Mouse (Mus musculus): ENCODE measurements around the gene Cry2.
A peak's percentile ranks its signal among the peaks of the same experiment; 100 is the strongest.
"Not testable (repeated sequence)": the region's sequence is repeated elsewhere in the genome, so short reads cannot be mapped to it uniquely, and the experiment has no call there.

Gene Cry2

GRCm38 (mm10) chr2:92433578-92434374, at the start of gene Cry2:
Cry2 (minus strand) TSS chr2:92434043.
- DNase-seq: peak; percentile 99

- DNase-seq: no peak
These were observed 49.7 kb upstream of the Cry2 start for GRCm38 (mm10) chr2:92483505-92483904.

DNA sequence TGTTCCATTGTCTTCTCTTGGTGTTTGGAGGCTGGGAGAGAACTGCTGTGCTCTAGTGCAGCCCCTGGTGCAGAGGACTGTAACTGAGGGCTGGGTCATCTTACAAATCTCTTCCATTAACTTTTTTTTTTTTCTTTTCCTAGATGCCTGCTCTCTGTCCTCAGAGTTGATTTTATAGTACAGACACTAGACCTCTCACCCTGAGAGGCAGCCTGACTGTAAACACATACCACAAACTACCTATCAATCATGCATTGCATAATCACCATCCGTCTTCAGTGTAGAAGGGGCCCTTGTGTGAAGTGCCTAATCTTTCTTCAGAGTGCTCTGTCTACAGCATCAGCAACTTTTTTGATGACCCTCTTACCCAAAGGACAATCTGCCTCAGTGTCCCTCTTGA, 48.7 kb upstream of the Cry2 start:
- no peak for DNase-seq

DNA sequence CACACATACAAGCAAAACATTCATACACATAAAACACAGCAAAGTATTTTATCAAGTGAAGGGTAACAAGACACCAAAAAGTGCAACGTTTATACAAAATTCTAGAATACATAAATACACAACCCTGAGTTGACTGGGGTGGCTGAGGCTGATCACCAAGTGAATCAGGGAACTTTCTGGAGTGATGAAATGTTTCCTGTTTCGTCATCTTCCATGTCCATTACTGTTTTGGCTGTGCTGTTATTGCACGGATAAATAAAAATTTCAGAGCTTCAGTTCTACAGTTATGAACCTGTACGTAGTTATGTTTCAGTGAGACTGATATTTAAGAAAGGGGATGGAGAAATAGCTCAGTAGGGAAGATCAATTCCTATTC, 44.5 kb upstream of the Cry2 start:
- no peak for DNase-seq

DNA sequence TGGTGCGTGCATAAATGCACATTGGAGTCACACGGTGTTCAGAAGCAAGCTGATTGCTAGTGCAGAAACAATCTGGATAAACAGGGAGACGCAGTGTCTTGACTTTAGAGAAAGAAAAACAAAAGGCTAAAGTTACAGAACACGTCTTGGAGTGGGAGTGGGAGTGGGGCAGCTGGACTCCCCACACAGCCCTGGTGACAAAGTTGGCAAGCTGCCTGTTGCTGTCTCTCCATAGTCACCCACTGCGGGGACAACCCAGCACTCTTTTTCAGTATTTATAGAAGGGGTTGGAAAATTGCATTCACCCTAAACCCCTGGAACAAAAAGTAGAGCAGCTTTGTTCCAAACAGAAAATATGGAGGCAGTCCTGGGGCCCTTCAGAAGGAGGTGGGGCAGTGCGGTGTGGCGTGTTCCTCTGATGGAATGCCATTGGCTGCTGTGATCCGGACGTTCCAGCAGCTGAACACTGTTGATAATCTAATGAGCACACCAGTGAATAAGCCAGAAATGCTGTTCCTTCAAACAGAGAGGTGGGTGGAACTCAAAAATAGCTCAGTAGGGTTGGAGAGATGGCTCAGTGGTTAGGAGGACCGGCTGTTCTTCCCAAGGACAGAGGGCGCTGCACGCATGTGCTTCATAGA, 43.9 kb upstream of the Cry2 start:
- peak; percentile 41 to 58 for DNase-seq

- DNase-seq: not testable (repeated sequence)
These were observed 42.7 kb upstream of the Cry2 start for GRCm38 (mm10) chr2:92476580-92476979.

DNA sequence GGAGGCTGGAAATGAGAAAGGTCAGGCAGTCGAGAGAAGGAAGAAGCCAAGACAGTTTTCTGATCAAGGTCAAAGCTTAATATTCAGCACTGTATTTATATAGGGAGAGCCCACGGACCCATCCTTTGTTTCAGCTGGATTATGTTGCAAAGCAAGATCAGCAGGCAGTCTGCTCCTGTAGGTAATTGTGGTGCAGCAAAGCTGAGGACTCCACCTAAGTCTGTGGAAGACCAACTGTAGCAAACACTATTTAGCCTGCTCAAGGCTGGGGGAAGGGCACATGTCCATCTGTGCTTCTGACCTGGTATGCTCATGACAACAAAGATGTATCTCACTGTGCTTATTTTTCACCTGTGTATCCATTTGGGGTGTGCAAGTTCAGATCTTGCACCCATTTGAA, 41.9 kb upstream of the Cry2 start:
- DNase-seq: no peak

GRCm38 (mm10) chr2:92474920-92475319, 41.1 kb upstream of the Cry2 start:
- DNase-seq: no peak

DNA sequence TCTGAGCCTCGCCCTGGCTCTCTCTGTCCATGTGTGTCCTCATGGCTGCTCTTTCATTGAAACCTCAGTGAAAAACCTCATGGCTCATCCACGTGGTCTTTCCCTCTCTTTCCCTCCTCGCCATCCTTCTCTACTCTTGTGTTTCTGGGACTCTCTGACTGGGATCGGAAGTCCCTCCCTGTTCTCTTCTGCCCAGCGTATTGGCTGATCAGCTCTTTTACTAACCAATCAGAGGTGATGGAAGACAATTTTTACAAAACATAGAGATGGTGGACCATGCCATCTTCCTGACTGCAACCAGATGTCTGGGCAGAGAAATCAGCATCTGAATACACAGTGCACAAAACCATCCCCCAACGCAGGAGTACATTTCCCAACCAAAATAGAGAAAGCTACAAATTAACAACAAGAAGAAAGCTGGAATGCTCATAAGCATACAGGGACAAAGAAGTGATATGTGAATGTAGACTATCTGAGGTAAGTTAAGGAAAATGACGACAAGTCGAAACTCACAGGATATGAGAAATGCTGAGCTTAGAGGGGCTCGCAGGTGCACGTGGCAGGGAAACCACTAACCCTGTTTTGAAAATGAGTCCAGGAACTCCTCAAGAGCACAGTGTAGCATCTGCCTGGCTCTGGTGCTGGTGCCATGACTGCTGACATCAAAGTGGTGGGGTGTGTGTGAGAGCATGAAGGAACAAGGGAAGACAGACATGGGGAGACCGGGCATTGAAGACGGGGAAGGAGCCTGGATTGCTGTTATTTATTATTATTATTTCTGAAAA, 38.2 kb upstream of the Cry2 start:
- no peak for DNase-seq

DNA sequence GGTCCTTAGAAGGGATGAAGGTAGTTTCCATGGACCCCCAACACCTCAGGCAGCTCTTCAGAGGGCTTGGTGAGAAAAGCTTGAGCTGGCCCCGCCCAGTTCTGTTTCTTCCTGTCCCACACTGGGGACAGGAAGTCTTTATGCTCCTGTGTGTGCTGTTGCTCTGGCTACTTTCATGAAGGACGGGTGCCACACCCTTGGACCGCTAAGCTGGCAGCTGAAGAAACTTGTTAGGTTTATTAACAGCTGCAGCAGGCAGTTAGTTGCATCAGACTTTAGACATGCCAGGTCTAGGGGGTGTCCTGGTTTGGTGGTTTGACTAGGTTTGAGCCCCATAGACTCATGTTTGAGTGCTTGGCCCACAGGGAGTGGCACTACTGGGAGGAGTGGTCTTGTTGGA, 30.8 kb upstream of the Cry2 start:
- no peak for DNase-seq

DNA sequence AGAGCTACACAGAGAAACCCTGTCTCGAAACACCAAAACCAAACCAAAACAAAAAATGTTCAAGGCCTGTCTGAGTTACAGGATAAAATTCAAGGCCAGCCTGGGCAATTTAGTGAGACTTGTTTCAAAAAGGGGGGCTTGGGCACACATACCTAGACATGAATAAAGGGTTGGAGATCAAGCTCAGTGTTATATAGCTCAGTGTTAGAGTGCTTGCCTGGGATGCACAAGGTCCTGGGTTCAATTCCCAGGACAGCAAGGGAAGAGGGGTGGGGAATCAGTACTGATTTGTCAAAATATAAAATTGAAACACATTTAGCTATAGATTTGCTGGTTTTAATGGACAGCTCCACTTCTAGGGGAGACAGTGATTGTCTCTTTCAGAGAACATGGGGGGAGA, 27.4 kb upstream of the Cry2 start:
- DNase-seq: no peak

- DNase-seq: peak; percentile 34 to 58
These were observed 26.3 kb upstream of the Cry2 start, which contains the start of gene Slc35c1 for GRCm38 (mm10) chr2:92459921-92460707. Slc35c1 (minus strand) TSS chr2:92460538.

DNA sequence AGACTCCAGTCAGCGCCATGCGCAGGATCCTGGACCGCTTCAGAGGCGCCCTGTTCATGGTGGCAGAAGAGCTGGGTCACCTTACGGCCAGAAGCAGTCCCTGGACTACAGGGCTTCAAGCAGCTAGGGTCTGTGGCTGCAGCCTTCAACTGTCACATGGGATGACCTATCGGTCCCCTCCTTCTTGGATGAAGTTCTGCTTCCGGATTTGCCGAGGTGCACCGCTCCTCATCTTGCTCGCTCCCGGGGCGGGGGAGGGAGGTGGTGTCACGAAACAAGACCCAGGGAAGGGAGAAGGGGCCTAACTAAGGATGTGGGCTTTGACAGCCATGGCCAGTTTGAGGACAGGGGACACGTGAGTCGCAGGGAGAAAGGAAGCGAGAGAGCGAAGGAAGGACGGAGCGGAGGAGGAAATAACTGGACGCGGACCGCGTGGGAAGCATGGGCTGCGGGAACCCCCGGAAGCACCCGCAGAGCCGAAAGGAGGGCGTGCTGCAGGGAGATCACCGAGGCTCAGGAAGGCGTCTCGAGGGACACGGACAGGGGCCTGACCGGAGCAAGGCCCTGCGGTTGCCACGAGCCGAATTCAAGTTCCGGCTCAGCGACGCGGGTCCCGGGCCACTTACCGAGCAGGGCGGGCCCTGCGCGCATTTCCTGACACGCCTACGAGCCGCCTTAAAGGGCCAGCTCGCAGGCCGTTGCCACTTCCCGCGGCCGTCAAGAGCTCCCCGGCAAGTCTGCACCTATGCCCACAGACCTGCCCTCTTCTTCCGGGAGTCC, 25.5 kb upstream of the Cry2 start:
- DNase-seq: peak; percentile 82 to 90

DNA sequence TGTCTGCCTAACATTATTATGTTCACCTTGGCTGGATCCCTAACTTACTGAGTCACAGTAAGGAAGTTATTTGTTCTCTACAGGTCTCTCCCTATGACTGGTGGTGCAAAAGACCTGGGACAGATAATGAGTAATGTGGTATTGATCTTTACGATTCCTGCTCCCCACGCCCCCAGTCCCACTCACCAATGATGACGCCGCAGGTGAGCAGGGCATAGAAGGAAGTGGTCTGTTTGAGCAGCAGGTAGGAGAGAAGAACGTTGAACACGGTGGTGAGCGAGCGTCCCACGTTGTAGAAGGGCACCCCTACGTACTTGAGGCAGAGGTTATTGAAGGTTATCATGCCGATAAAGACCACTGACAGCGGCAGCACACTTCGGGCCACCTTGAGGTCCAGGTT, 24.6 kb upstream of the Cry2 start:
- DNase-seq: no peak

- DNase-seq: no peak
These were observed 23.2 kb upstream of the Cry2 start for GRCm38 (mm10) chr2:92456970-92457530.

- no peak for DNase-seq
These were observed 21.9 kb upstream of the Cry2 start for GRCm38 (mm10) chr2:92455704-92456103.

- no peak for DNase-seq
These were observed 20.3 kb upstream of the Cry2 start for GRCm38 (mm10) chr2:92454166-92454565.

- no peak for DNase-seq
These were observed 17.3 kb upstream of the Cry2 start for GRCm38 (mm10) chr2:92451126-92451525.

DNA sequence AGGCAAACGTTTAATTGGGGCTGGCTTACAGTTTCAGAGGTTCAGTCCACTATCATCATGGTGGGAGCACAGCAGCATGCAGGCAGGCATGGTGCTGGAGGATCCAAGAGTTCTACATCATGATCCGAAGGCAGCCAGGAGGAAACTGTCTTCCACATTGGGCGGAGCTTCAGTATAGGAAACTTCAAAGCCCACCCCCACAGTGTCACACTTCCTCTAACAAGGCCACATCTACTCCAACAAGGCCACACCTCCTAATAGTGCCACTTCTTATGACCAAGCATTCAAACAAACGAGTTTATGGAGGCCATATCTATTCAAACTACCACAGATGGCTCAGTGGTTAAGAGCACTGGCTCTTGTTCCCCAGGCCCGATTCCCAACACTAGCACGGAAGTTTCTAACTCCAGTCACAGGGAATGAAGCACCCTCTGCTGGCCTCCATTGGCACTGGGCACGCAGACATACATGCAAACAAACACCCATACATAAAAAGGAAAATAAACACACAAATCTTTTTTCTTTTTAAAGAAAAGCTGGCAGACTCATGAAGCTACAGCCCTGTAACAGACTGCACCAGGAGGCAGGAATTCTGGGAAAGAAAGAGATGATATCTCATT, 13.4 kb upstream of the Cry2 start:
- no peak for DNase-seq

GRCm38 (mm10) chr2:92446656-92447055, 12.8 kb upstream of the Cry2 start:
- peak; percentile 27 to 46 for DNase-seq

DNA sequence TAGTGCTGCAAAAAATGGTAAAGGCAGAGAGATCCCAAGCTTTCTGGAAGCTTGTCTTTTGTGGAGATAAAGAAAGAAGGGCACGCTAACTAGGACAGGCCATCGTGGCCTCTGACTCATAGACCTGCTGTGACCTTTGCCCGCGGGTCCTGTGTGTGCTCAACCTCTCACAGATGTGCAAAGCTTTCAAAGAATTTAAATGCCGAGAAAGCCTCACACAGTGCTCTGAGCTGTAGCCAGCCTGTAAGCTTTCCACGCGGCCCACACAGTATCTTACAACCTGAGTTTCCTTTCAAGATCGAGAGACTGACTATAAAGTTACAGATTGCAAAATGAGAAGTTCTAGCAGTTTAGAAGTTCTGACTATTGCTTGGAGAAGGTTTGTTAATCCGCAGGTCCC, 12.0 kb upstream of the Cry2 start:
- no peak for DNase-seq

Data from kidney, postnatal 4 days (tissue).